Mouse (Mus musculus) MEL (cell line): ENCODE measurements around the gene Sgms1. TPM values are rescaled to one million over a fixed set of nuclear protein-coding genes. Genes with fewer than 3 reads are reported as not detected.
A peak's percentile ranks its signal among the peaks of the same experiment; 100 is the strongest.

Experiments used
- DNase-seq: peaks from one replicate; pipeline ENCODE4 v3.0.0; 2011; ENCODE audit warnings: low read depth, low spot score
- H3K27ac ChIP-seq: 2 replicates; pipeline ENCODE4 v1.5.1; 2012; ENCODE audit warnings: low read depth, mild to moderate bottlenecking, control low read depth, low read length, moderate library complexity; ENCODE audit not compliant: control insufficient read depth
- H3K27me3 ChIP-seq, 2 experiments: fragments of 150-350 bp in 1 of 2; sonication (generic) in 1 of 2; 2 replicates each; pipeline ENCODE4 v1.6.1; 2012; ENCODE audit warnings: low read length in 2 of 2, mild to moderate bottlenecking in 2 of 2, improper control_type of control experiment in 1 of 2, moderate library complexity in 1 of 2; ENCODE audit not compliant: insufficient read depth in 2 of 2, control insufficient read depth in 1 of 2
- H3K36me3 ChIP-seq, 2 experiments: 2 replicates each; pipeline ENCODE4 v1.6.1; 2012 to 2014; ENCODE audit warnings: low read length in 2 of 2, improper control_type of control experiment in 1 of 2, inconsistent platforms in 1 of 2, mild to moderate bottlenecking in 1 of 2; ENCODE audit not compliant: insufficient read depth in 2 of 2, control insufficient read depth in 1 of 2
- H3K4me1 ChIP-seq, 2 experiments: fragments of 150-350 bp in 1 of 2; sonication (generic) in 1 of 2; 2 replicates each; pipeline ENCODE4 v1.6.1; 2012; ENCODE audit warnings: low read length in 2 of 2, improper control_type of control experiment in 1 of 2, mild to moderate bottlenecking in 1 of 2; ENCODE audit not compliant: insufficient read depth in 2 of 2, control insufficient read depth in 1 of 2
- H3K4me3 ChIP-seq, 2 experiments: fragments of 150-350 bp in 1 of 2; sonication (generic) in 1 of 2; 2 replicates each; pipeline ENCODE4 v1.5.1; 2012; ENCODE audit warnings: low read depth in 2 of 2, low read length in 2 of 2, mild to moderate bottlenecking in 2 of 2, moderate library complexity in 2 of 2, control low read depth in 1 of 2, improper control_type of control experiment in 1 of 2; ENCODE audit not compliant: control insufficient read depth in 1 of 2, insufficient read depth in 1 of 2
- H3K79me2 ChIP-seq: 2 replicates; pipeline ENCODE4 v1.6.1; 2012; ENCODE audit warnings: mild to moderate bottlenecking, low read length, moderate library complexity; ENCODE audit not compliant: control insufficient read depth, poor library complexity, insufficient read depth
- H3K9ac ChIP-seq: 2 replicates; pipeline ENCODE4 v1.6.1; 2012; ENCODE audit warnings: low read depth, mild to moderate bottlenecking, control low read depth, low read length, moderate library complexity; ENCODE audit not compliant: control insufficient read depth, poor library complexity, severe bottlenecking
- H3K9me3 ChIP-seq: fragments of 150-350 bp; sonication (generic); replicated peaks from 2 replicates; pipeline ENCODE4 v1.6.1; 2012; ENCODE audit warnings: mild to moderate bottlenecking, low read length, improper control_type of control experiment, moderate library complexity; ENCODE audit not compliant: insufficient read depth
- BHLHE40 ChIP-seq: IDR thresholded peaks from 2 replicates; pipeline ENCODE4 v1.6.1; 2012; ENCODE audit warnings: low read depth, mild to moderate bottlenecking, inconsistent platforms, low read length, improper control_type of control experiment, borderline replicate concordance
- CHD1 ChIP-seq: IDR thresholded peaks from 2 replicates; pipeline ENCODE4 v1.6.1; 2012; ENCODE audit warnings: low read depth, mild to moderate bottlenecking, inconsistent platforms, low read length, improper control_type of control experiment
- CTCF ChIP-seq, 3 experiments: IDR thresholded peaks in 2 of 3; conservative IDR thresholded peaks in 1 of 3; 2 replicates each; pipeline ENCODE4 v1.5.1; 2011 to 2012; ENCODE audit warnings: low read length in 3 of 3, low read depth in 2 of 3, mild to moderate bottlenecking in 2 of 3, improper control_type of control experiment in 1 of 3, inconsistent platforms in 1 of 3, mixed read lengths in 1 of 3, moderate library complexity in 1 of 3; ENCODE audit not compliant: control insufficient read depth in 1 of 3, insufficient read depth in 1 of 3, poor library complexity in 1 of 3, severe bottlenecking in 1 of 3
- E2F4 ChIP-seq: IDR thresholded peaks from 2 replicates; pipeline ENCODE4 v1.6.1; 2011; ENCODE audit warnings: low read depth, low read length, improper control_type of control experiment, borderline replicate concordance
- ELF1 ChIP-seq: IDR thresholded peaks from 2 replicates; pipeline ENCODE4 v1.6.1; 2014; ENCODE audit warnings: low read depth, mild to moderate bottlenecking, inconsistent platforms, low read length, improper control_type of control experiment, moderate library complexity
- EP300 ChIP-seq, 2 experiments: IDR thresholded peaks; 2 replicates each; pipeline ENCODE4 v1.6.1; 2011; ENCODE audit warnings: improper control_type of control experiment in 2 of 2, low read length in 2 of 2, low read depth in 1 of 2, mild to moderate bottlenecking in 1 of 2
- GABPA ChIP-seq: IDR thresholded peaks from 2 replicates; pipeline ENCODE4 v1.6.1; 2012; ENCODE audit warnings: low read depth, mild to moderate bottlenecking, inconsistent platforms, low read length, improper control_type of control experiment, moderate library complexity
- HCFC1 ChIP-seq: IDR thresholded peaks from 2 replicates; pipeline ENCODE4 v1.6.1; 2012; ENCODE audit warnings: low read depth, mild to moderate bottlenecking, inconsistent platforms, low read length, improper control_type of control experiment, moderate library complexity
- JUND ChIP-seq: IDR thresholded peaks from 2 replicates; pipeline ENCODE4 v1.6.1; 2011; ENCODE audit warnings: low read depth, mild to moderate bottlenecking, improper control_type of control experiment, low read length
- MAX ChIP-seq: IDR thresholded peaks from 2 replicates; pipeline ENCODE4 v1.6.1; 2011; ENCODE audit warnings: low read length, improper control_type of control experiment
- MAZ ChIP-seq: IDR thresholded peaks from 2 replicates; pipeline ENCODE4 v1.6.1; 2012; ENCODE audit warnings: low read depth, mild to moderate bottlenecking, inconsistent platforms, low read length, improper control_type of control experiment
- MXI1 ChIP-seq: IDR thresholded peaks from 2 replicates; pipeline ENCODE4 v1.6.1; 2011; ENCODE audit warnings: mild to moderate bottlenecking, low read depth, low read length, improper control_type of control experiment
- MYB ChIP-seq: IDR thresholded peaks from 2 replicates; pipeline ENCODE4 v1.6.1; 2011; ENCODE audit warnings: mild to moderate bottlenecking, low read depth, low read length, improper control_type of control experiment
- MYC ChIP-seq: IDR thresholded peaks from 2 replicates; pipeline ENCODE4 v1.6.1; 2011; ENCODE audit warnings: low read depth, mild to moderate bottlenecking, low read length, improper control_type of control experiment, moderate library complexity
- NELFE ChIP-seq: IDR thresholded peaks from 2 replicates; pipeline ENCODE4 v1.6.1; 2011; ENCODE audit warnings: low read depth, low read length, improper control_type of control experiment
- POLR2AphosphoS5 ChIP-seq: IDR thresholded peaks from 2 replicates; pipeline ENCODE4 v1.6.1; 2012; ENCODE audit warnings: low read depth, borderline replicate concordance, mild to moderate bottlenecking, inconsistent platforms, low read length, moderate library complexity, mixed read lengths
- RAD21 ChIP-seq: IDR thresholded peaks from 2 replicates; pipeline ENCODE4 v1.6.1; 2011; ENCODE audit warnings: mild to moderate bottlenecking, low read depth, low read length, improper control_type of control experiment
- RCOR1 ChIP-seq: IDR thresholded peaks from 2 replicates; pipeline ENCODE4 v1.6.1; 2012; ENCODE audit warnings: low read depth, mild to moderate bottlenecking, inconsistent platforms, low read length, improper control_type of control experiment
- SIN3A ChIP-seq: IDR thresholded peaks from 2 replicates; pipeline ENCODE4 v1.6.1; 2012; ENCODE audit warnings: low read length, improper control_type of control experiment, inconsistent platforms
- TAL1 ChIP-seq: IDR thresholded peaks from 2 replicates; pipeline ENCODE4 v1.6.1; 2012; ENCODE audit warnings: mild to moderate bottlenecking, inconsistent platforms, low read length, moderate library complexity, mixed read lengths
- TBP ChIP-seq: IDR thresholded peaks from 2 replicates; pipeline ENCODE4 v1.8.0; 2011; ENCODE audit warnings: low read depth, low read length, improper control_type of control experiment
- UBTF ChIP-seq: IDR thresholded peaks from 2 replicates; pipeline ENCODE4 v1.6.1; 2012; ENCODE audit warnings: low read depth, mild to moderate bottlenecking, inconsistent platforms, low read length, improper control_type of control experiment, moderate library complexity, borderline replicate concordance; ENCODE audit not compliant: insufficient read depth
- USF2 ChIP-seq, 2 experiments: IDR thresholded peaks; 2 replicates each; pipeline ENCODE4 v1.6.1; 2011 to 2012; ENCODE audit warnings: improper control_type of control experiment in 2 of 2, low read length in 2 of 2, borderline replicate concordance in 1 of 2, inconsistent platforms in 1 of 2, low read depth in 1 of 2, mild to moderate bottlenecking in 1 of 2; ENCODE audit not compliant: insufficient read depth in 1 of 2
- ZC3H11A ChIP-seq: IDR thresholded peaks from 2 replicates; pipeline ENCODE4 v1.6.1; 2012; ENCODE audit warnings: low read depth, mild to moderate bottlenecking, inconsistent platforms, low read length, improper control_type of control experiment
- ZKSCAN1 ChIP-seq: IDR thresholded peaks from 2 replicates; pipeline ENCODE4 v1.6.1; 2012; ENCODE audit warnings: low read depth, mild to moderate bottlenecking, inconsistent platforms, low read length, improper control_type of control experiment, moderate library complexity
- ZMIZ1 ChIP-seq: IDR thresholded peaks from 2 replicates; pipeline ENCODE4 v1.6.1; 2012; ENCODE audit warnings: low read depth, mild to moderate bottlenecking, inconsistent platforms, low read length, improper control_type of control experiment, moderate library complexity
- ZNF384 ChIP-seq: IDR thresholded peaks from 2 replicates; pipeline ENCODE4 v1.6.1; 2012; ENCODE audit warnings: low read depth, mild to moderate bottlenecking, inconsistent platforms, low read length, improper control_type of control experiment
- polyA plus RNA-seq, 2 experiments: library from polyadenylated mRNA; stranded (reverse) in 1 of 2; unstranded in 1 of 2; fragments of >175 nt in 1 of 2; fragments of >200 nt in 1 of 2; gene quantifications; 2 replicates each; pipeline versions ENCODE4 v1.2.1 to v1.2.4; 2012; ENCODE audit warnings: low replicate concordance in 2 of 2, low read depth in 1 of 2; ENCODE audit not compliant: insufficient read length in 2 of 2, insufficient read depth in 1 of 2, missing spikeins in 1 of 2
- total RNA-seq: library from RNA; depleted of rRNA; stranded (reverse); fragments of 300-350 nt; gene quantifications from 2 replicates; pipeline ENCODE4 v1.2.3, GENCODE M21; 2012

Sgms1 gene
- total and polyA plus RNA-seq, 3 experiments: 16.3 to 18.5 TPM; not detected in 1

- no peak overlapping the region for H3K4me3 ChIP-seq
- H3K4me1 ChIP-seq: peaks cover 11 to 22% of the 10 kb centered on the region in 2 experiments
- TF ChIP-seq MAX: no peak
- TF ChIP-seq UBTF: no peak
- TF ChIP-seq ZMIZ1: no peak
- TF ChIP-seq ZC3H11A: no peak
- TF ChIP-seq GABPA: no peak
- no peak for TF ChIP-seq HCFC1
- TF ChIP-seq MYC: no peak
- no peak for TF ChIP-seq MXI1
- no peak for TF ChIP-seq CHD1
- no peak for TF ChIP-seq MYB
- no peak for TF ChIP-seq TAL1
- no peak for TF ChIP-seq POLR2AphosphoS5
- TF ChIP-seq BHLHE40: no peak
- TF ChIP-seq, all 39 proteins: peak for 0
- DNase-seq: no peak
- peaks cover 2 to 25% of the 10 kb centered on the region in 2 experiments for H3K36me3 ChIP-seq
- no peak overlapping the region for H3K9ac ChIP-seq
- no peaks in the 10 kb centered on the region for H3K27me3 ChIP-seq
- peaks cover 12% of the 10 kb centered on the region for H3K79me2 ChIP-seq
- no peak overlapping the region for H3K27ac ChIP-seq
- no peaks in the 10 kb centered on the region for H3K9me3 ChIP-seq
Measured at GRCm38 (mm10) chr19:32159944-32160343, 229.6 kb downstream of the Sgms1 start.

DNA sequence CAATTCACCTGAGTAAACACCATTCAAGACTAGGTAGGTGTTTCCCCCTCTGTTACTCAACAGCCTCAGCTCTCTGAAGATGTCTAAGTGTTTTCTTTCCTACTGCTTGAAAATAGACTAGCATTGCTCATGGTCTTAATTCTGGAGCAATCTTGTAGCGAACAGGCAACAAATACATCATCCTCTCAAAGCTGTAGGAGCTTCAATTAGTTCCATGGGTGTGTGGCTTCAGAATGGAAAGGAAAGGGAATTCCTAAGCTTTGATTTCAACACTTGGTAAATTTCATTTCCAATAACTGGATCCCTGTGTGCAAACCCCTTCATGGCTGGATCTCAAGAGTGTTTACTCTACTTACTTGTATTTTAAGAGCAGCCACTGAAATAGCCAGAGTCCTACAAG, 230.3 kb downstream of the Sgms1 start:
- H3K4me3 ChIP-seq: no peak overlapping the region
- H3K27me3 ChIP-seq: no peaks in the 10 kb centered on the region
- no peaks in the 10 kb centered on the region for H3K9me3 ChIP-seq
- peaks cover 2 to 30% of the 10 kb centered on the region in 2 experiments for H3K36me3 ChIP-seq
- no peak for TF ChIP-seq MAX
- no peak for TF ChIP-seq ZKSCAN1
- TF ChIP-seq CHD1: no peak
- TF ChIP-seq, all 39 proteins: peak for 0
- Histone ChIP-seq H3K9ac (no peak overlapping the region), H3K4me1 (peaks cover 11 to 22% of the 10 kb centered on the region in 2 experiments), H3K79me2 (peaks cover 12% of the 10 kb centered on the region), H3K27ac (no peak overlapping the region)
- DNase-seq: no peak

GRCm38 (mm10) chr19:32157045-32157444, 232.5 kb downstream of the Sgms1 start:
- peak overlapping the region in 1 of 2 experiments; percentile 40; a peak in 3 of 4 replicates for H3K4me3 ChIP-seq
- H3K36me3 ChIP-seq: peaks cover 2 to 32% of the 10 kb centered on the region in 2 experiments
- DNase-seq: peak; percentile 88
- H3K79me2 ChIP-seq: peaks cover 12% of the 10 kb centered on the region
- H3K9ac ChIP-seq: peak overlapping the region; percentile 68
- H3K9me3 ChIP-seq: no peaks in the 10 kb centered on the region
- no peaks in the 10 kb centered on the region for H3K27me3 ChIP-seq
- H3K27ac ChIP-seq: peak overlapping the region; percentile 94
- peaks cover 11 to 22% of the 10 kb centered on the region in 2 experiments for H3K4me1 ChIP-seq
- TF ChIP-seq TBP: no peak
- no peak for TF ChIP-seq E2F4
- TF ChIP-seq MAZ: peak; percentile 72; the same call in 1 of the 2 replicates
- no peak for TF ChIP-seq TAL1
- TF ChIP-seq EP300 (IDR thresholded peaks at IDR 0.05; ENCODE audit: low read depth in 1 of 2, low read length in 2 of 2): peak; percentile 66 to 78
- TF ChIP-seq ZNF384: peak; percentile 73
- no peak for TF ChIP-seq RAD21
- TF ChIP-seq MYB: no peak
- no peak for TF ChIP-seq JUND
- peak; percentile 34; the same call in 1 of the 2 replicates for TF ChIP-seq NELFE
- no peak for TF ChIP-seq POLR2AphosphoS5
- 0 out of 2 replicates have a peak, but pooled peaks have one; percentile 20 for TF ChIP-seq ELF1
- TF ChIP-seq SIN3A: peak; percentile 79
- TF ChIP-seq USF2 (IDR thresholded peaks at IDR 0.05; ENCODE audit: borderline replicate concordance in 1 of 2, insufficient read depth in 1 of 2, low read depth in 1 of 2, low read length in 2 of 2): no peak
- no peak for TF ChIP-seq CTCF (IDR thresholded peaks at IDR 0.05 in 2 of 3, conservative IDR thresholded peaks at IDR 0.05 in 1 of 3; ENCODE audit: control insufficient read depth in 1 of 3, insufficient read depth in 1 of 3, low read depth in 2 of 3, low read length in 3 of 3, poor library complexity in 1 of 3, severe bottlenecking in 1 of 3)
- TF ChIP-seq RCOR1: peak; percentile 53; the same call in 1 of the 2 replicates
